Mouse (Mus musculus) C2C12 (cell line): Measurements from ENCODE around the gene Iqch.

ENCODE experiments used
- CEBPB ChIP-seq: IDR thresholded peaks from one replicate; pipeline ENCODE4 v1.6.1; 2011; ENCODE audit warnings: low read depth, mild to moderate bottlenecking, control low read depth, moderate library complexity
- CTCF ChIP-seq: IDR thresholded peaks from one replicate; pipeline ENCODE4 v1.5.1; 2011; ENCODE audit not compliant: control insufficient read depth, insufficient read depth, insufficient read length
- MYOD1 ChIP-seq: IDR thresholded peaks from one replicate; pipeline ENCODE4 v1.6.1; 2011; ENCODE audit warnings: low read depth; ENCODE audit not compliant: control insufficient read depth, insufficient read length
- MYOG ChIP-seq: IDR thresholded peaks from one replicate; pipeline ENCODE4 v1.6.1; 2011; ENCODE audit not compliant: control insufficient read depth, insufficient read length; ENCODE audit errors: extremely low read depth
- USF1 ChIP-seq: IDR thresholded peaks from one replicate; pipeline ENCODE4 v1.6.1; 2011; ENCODE audit warnings: low read depth, mild to moderate bottlenecking, control low read depth, moderate library complexity

DNA sequence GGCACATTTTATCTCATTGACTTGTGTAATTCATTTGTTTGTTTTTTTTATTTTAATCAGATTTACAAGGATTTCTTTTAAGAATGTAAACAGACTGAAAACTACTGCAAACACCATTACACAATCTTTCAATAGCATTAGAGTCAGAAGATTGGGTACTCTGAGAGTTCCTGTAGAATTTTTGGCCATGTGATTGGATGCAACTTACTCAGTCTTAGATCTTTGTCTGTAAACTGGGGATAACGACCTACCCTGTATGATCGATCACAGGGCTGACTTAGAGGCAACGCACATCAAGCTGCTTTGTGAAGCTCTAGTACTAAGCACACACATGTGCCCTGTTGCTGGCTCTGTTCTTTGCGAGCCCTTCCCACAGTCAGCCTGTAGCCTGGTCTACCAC, 11.7 kb downstream of the Iqch start:
- TF ChIP-seq CTCF (no peak), MYOG (no peak), CEBPB (no peak), USF1 (no peak), MYOD1 (no peak)
